Mouse (Mus musculus) embryonic fibroblast, embryonic 13.5 days (primary cell): ENCODE results near the gene Nelfe. TPM values are rescaled to one million over a fixed set of nuclear protein-coding genes. Genes with fewer than 3 reads are reported as not detected.

Experiments used
- H3K27ac ChIP-seq: 2 replicates; pipeline ENCODE4 v1.5.1; 2012; ENCODE audit warnings: low read length, control low read depth, inconsistent platforms; ENCODE audit not compliant: insufficient read depth
- H3K4me1 ChIP-seq: 2 replicates; pipeline ENCODE4 v1.6.1; 2011; ENCODE audit warnings: low read length; ENCODE audit not compliant: control insufficient read depth, insufficient read depth
- H3K4me3 ChIP-seq: 2 replicates; pipeline ENCODE4 v1.5.1; 2011; ENCODE audit warnings: mild to moderate bottlenecking, control low read depth, low read length; ENCODE audit not compliant: insufficient read depth
- CTCF ChIP-seq: IDR thresholded peaks from 2 replicates; pipeline ENCODE4 v1.5.1; 2011; ENCODE audit warnings: mild to moderate bottlenecking, control low read depth, low read length, moderate library complexity, borderline replicate concordance; ENCODE audit not compliant: insufficient read depth
- POLR2A ChIP-seq: IDR thresholded peaks from 2 replicates; pipeline ENCODE4 v1.6.1; 2011; ENCODE audit warnings: low read depth, mild to moderate bottlenecking, control low read depth, low read length, moderate library complexity
- polyA plus RNA-seq: library from polyadenylated mRNA; stranded (reverse); fragments of >200 nt; gene quantifications from 2 replicates; pipeline ENCODE4 v1.2.4, GENCODE M21; 2011; ENCODE audit warnings: low read depth; ENCODE audit not compliant: missing spikeins, insufficient read length

Nelfe gene
- polyA plus RNA-seq, 1 experiment, result 34.7 TPM

GRCm38 (mm10) chr17:34844884-34845283 is 5.3 kb upstream of the Nelfe start:
- H3K27ac ChIP-seq, result no peak overlapping the region

GRCm38 (mm10) chr17:34847192-34847591 is 3.0 kb upstream of the Nelfe start:
- Histone ChIP-seq H3K4me3 (no peak overlapping the region), H3K4me1 (0 out of 2 replicates have a peak, but pooled peaks cover 3% of the 10 kb centered on the region), H3K27ac (no peak overlapping the region)
- TF ChIP-seq CTCF (no peak), POLR2A (no peak)

More at GRCm38 (mm10) chr17:34844884-34845283, 5.3 kb upstream of the Nelfe start:
- TF ChIP-seq POLR2A (no peak), CTCF (no peak)
- H3K4me3 ChIP-seq, result no peak overlapping the region
- no peaks in the 10 kb centered on the region for H3K4me1 ChIP-seq

- Histone ChIP-seq H3K4me1 (0 out of 2 replicates have a peak, but pooled peaks cover 3% of the 10 kb centered on the region), H3K27ac (no peak overlapping the region), H3K4me3 (no peak overlapping the region)
- TF ChIP-seq POLR2A (no peak), CTCF (no peak)
Observed at GRCm38 (mm10) chr17:34847615-34848014, 2.6 kb upstream of the Nelfe start.

- TF ChIP-seq POLR2A, result no peak
- TF ChIP-seq CTCF, result no peak
- Histone ChIP-seq H3K4me1 (0 out of 2 replicates have a peak, but pooled peaks cover 3% of the 10 kb centered on the region), H3K4me3 (peak overlapping the region; percentile 84), H3K27ac (no peak overlapping the region)
Observed at GRCm38 (mm10) chr17:34850517-34851125, 430 bp downstream of the Nelfe start.

GRCm38 (mm10) chr17:34853511-34853910 is 3.3 kb downstream of the Nelfe start:
- 0 out of 2 replicates have a peak, but pooled peaks cover 3% of the 10 kb centered on the region for H3K4me1 ChIP-seq
- no peak overlapping the region for H3K4me3 ChIP-seq
- TF ChIP-seq POLR2A (no peak), CTCF (no peak)
- H3K27ac ChIP-seq, result no peak overlapping the region

GRCm38 (mm10) chr17:34854761-34855160 is 4.6 kb downstream of the Nelfe start:
- Histone ChIP-seq H3K4me1 (0 out of 2 replicates have a peak, but pooled peaks cover 3% of the 10 kb centered on the region), H3K27ac (no peak overlapping the region), H3K4me3 (no peak overlapping the region)
- TF ChIP-seq POLR2A (no peak), CTCF (no peak)

- 0 out of 2 replicates have a peak, but pooled peaks cover 3% of the 10 kb centered on the region for H3K4me1 ChIP-seq
- TF ChIP-seq POLR2A (no peak), CTCF (peak; percentile 62)
- no peak overlapping the region for H3K27ac ChIP-seq
- no peak overlapping the region for H3K4me3 ChIP-seq
Observed at GRCm38 (mm10) chr17:34855825-34856224, 5.6 kb downstream of the Nelfe start.

- Histone ChIP-seq H3K27ac (no peak overlapping the region), H3K4me3 (no peak overlapping the region), H3K4me1 (no peaks in the 10 kb centered on the region)
- TF ChIP-seq POLR2A, result no peak
- TF ChIP-seq CTCF, result no peak
Observed at GRCm38 (mm10) chr17:34858670-34859069, 8.5 kb downstream of the Nelfe start.

- TF ChIP-seq CTCF, result no peak
- no peak for TF ChIP-seq POLR2A
- no peak overlapping the region for H3K4me3 ChIP-seq
Observed at GRCm38 (mm10) chr17:34860514-34860913, 10.3 kb downstream of the Nelfe start.

GRCm38 (mm10) chr17:34861704-34862415 is 11.7 kb downstream of the Nelfe start:
- Histone ChIP-seq H3K4me1 (no peaks in the 10 kb centered on the region), H3K27ac (no peak overlapping the region), H3K4me3 (no peak overlapping the region)
- TF ChIP-seq POLR2A, result no peak
- TF ChIP-seq CTCF, result no peak

More at GRCm38 (mm10) chr17:34860514-34860913, 10.3 kb downstream of the Nelfe start:
- H3K27ac ChIP-seq, result no peak overlapping the region
- no peaks in the 10 kb centered on the region for H3K4me1 ChIP-seq
